Mouse (Mus musculus) heart, embryonic 14.5 days (tissue): Measurements from ENCODE around the gene Spsb1. TPM values are rescaled to one million over a fixed set of nuclear protein-coding genes. Genes with fewer than 3 reads are reported as not detected.

Experiments used
- ATAC-seq: fragments of 200-750 bp; cut with Nextera tagmentation; 2 replicates; pipeline ENCODE4 v1.8.0; 2017; ENCODE audit warnings: low read depth, moderate TSS enrichment; ENCODE audit not compliant: insufficient number of reproducible peaks, insufficient read depth, low FRiP score
- H3K27ac ChIP-seq, 2 experiments: fragments of 200-500 bp in 1 of 2; fragments of 300-500 bp in 1 of 2; sonication (generic) in 1 of 2; replicated peaks in 1 of 2; 2 replicates each; pipeline ENCODE4 v1.5.1; 2012 to 2014; ENCODE audit warnings: low read depth in 2 of 2, low read length in 2 of 2, control low read depth in 1 of 2, mild to moderate bottlenecking in 1 of 2, mixed read lengths in 1 of 2; ENCODE audit not compliant: control insufficient read depth in 1 of 2, insufficient read depth in 1 of 2
- H3K27me3 ChIP-seq: fragments of 300-500 bp; sonication (generic); 2 replicates; pipeline ENCODE4 v1.6.1; 2014; ENCODE audit warnings: mild to moderate bottlenecking, low read length, control low read depth; ENCODE audit not compliant: control insufficient read depth, insufficient read depth
- H3K36me3 ChIP-seq: fragments of 300-500 bp; sonication (generic); 2 replicates; pipeline ENCODE4 v1.6.1; 2014; ENCODE audit warnings: mild to moderate bottlenecking, control low read depth, low read length, mixed read lengths; ENCODE audit not compliant: control insufficient read depth, insufficient read depth
- H3K4me1 ChIP-seq, 2 experiments: fragments of 200-500 bp in 1 of 2; fragments of 300-500 bp in 1 of 2; sonication (generic) in 1 of 2; 2 replicates each; pipeline ENCODE4 v1.6.1; 2012 to 2014; ENCODE audit warnings: low read length in 2 of 2, control low read depth in 1 of 2, mixed read lengths in 1 of 2; ENCODE audit not compliant: control insufficient read depth in 2 of 2, insufficient read depth in 2 of 2
- H3K4me2 ChIP-seq: fragments of 300-500 bp; sonication (generic); 2 replicates; pipeline ENCODE4 v1.6.1; 2014; ENCODE audit warnings: mild to moderate bottlenecking, low read length
- H3K4me3 ChIP-seq, 2 experiments: fragments of 200-500 bp in 1 of 2; fragments of 300-500 bp in 1 of 2; sonication (generic) in 1 of 2; 2 replicates each; pipeline ENCODE4 v1.5.1; 2012 to 2014; ENCODE audit warnings: low read length in 2 of 2, mild to moderate bottlenecking in 2 of 2, control low read depth in 1 of 2, low read depth in 1 of 2, moderate library complexity in 1 of 2; ENCODE audit not compliant: control insufficient read depth in 1 of 2, insufficient read depth in 1 of 2
- H3K9ac ChIP-seq: fragments of 300-500 bp; sonication (generic); 2 replicates; pipeline ENCODE4 v1.6.1; 2014; ENCODE audit warnings: mild to moderate bottlenecking, low read length
- H3K9me3 ChIP-seq: fragments of 300-500 bp; sonication (generic); 2 replicates; pipeline ENCODE4 v1.6.1; 2016; ENCODE audit warnings: low read length, control low read depth; ENCODE audit not compliant: control insufficient read depth
- WGBS: fragments of 180-500 bp; shearing (Covaris S2); extraction: QIAGEN DNeasy Blood & Tissue Kit; methylation state at CpG from one replicate; pipeline ENCODE4 v1.1.7; 2014; 5-methylcytosine and 5-hydroxymethylcytosine counted together
- polyA plus RNA-seq: library from polyadenylated mRNA; unstranded; fragments of >200 nt; fragmentation: Nextera tagmentation; extraction: Ambion mirVana; gene quantifications from 2 replicates; pipeline ENCODE4 v1.2.1, GENCODE M21; 2014

Spsb1 gene
- polyA plus RNA-seq, 1 experiment from 2014 or later: 6.3 TPM

DNA sequence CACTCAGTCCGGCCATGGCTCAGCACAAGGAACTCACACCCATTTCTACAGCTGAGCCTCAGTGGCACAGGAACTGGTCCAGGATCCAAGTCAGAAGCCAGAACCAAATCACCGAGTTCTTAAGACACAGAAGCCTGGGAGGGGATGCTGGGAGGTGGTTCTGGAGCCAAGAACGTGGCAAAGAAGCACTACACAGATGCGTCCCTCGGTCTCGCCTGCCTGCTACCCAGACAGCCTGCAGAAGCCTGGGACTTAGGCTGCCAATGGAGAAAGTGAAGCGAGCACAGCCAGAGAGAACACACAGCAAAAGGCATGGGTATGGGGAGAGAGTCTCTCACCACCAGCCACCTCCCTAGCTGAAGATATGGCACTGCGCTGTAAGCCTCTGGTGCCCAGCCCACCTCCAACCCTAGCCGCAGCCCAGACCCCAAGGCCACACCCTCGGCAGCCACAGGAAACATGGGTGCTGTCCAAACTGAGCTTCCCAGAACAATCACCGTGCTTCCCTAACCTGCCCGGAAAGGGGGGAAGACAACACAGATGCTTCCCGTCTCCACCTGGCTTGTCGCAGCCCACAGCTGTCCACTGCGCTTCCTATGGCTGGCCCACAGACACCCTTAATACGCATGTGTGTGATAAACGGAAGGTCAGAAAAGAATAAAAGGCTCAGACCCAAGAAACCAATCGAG is 13.6 kb downstream of the Spsb1 start:
- Histone ChIP-seq H3K9ac (no peak overlapping the region), H3K4me2 (no peak overlapping the region), H3K4me3 (no peak overlapping the region), H3K27me3 (no peaks in the 10 kb centered on the region), H3K36me3 (no peaks in the 10 kb centered on the region), H3K4me1 (peaks cover 10 to 11% of the 10 kb centered on the region in 2 experiments), H3K9me3 (no peaks in the 10 kb centered on the region), H3K27ac (no peak overlapping the region)
- 68% methylated on average over 18 of the region's 18 CpGs for WGBS
- no peak for ATAC-seq

DNA sequence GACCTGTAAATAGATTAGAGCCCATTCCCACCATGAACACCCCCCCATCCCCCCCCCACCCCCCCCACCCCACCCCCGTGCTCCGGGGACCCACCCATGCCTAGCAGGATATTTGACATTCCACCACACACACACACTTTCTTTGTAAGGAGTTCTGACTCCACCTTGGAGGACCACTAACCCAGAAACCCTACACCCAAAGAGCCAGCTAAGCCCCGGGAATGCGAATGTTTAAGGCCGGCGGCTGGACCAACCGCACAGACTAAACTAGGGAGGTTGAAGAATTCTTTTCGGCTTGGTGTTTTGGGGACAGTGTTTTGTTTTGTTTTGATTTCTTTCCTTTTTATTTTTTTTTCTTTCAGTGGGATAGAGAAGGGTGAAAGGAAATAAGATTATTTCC is 16.1 kb downstream of the Spsb1 start:
- Histone ChIP-seq H3K4me2 (no peak overlapping the region), H3K27ac (no peak overlapping the region), H3K9ac (no peak overlapping the region), H3K36me3 (no peaks in the 10 kb centered on the region), H3K27me3 (no peaks in the 10 kb centered on the region), H3K9me3 (no peaks in the 10 kb centered on the region), H3K4me1 (peaks cover 9% of the 10 kb centered on the region in 2 experiments), H3K4me3 (no peak overlapping the region)
- no peak for ATAC-seq
- 40% methylated on average over 8 of the region's 8 CpGs for WGBS

DNA sequence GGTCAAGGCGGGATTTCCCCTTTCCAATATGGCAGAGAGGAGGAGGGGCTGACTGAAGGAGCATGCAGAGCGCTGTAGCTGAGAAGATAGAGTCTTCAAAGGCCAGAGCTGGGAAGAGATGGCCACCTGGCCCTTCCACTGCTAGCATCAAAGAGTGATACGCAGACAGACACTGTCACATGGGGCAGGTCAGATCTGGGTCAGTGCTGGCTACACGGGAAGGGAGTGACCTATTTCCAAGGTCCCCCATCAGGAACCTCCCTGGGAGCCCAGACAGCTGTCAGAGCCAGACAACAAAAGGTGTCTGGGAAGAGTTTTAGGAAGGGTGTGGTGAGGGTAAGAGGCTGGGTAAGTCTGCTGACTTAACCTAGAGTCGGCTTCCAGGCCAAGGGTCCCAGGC is 17.9 kb downstream of the Spsb1 start:
- no peak overlapping the region for H3K4me2 ChIP-seq
- H3K4me1 ChIP-seq: peaks cover 0 to 2% of the 10 kb centered on the region in 2 experiments; a peak in 1 of 4 replicates
- no peaks in the 10 kb centered on the region for H3K36me3 ChIP-seq
- H3K4me3 ChIP-seq: no peak overlapping the region
- H3K9me3 ChIP-seq: no peaks in the 10 kb centered on the region
- no peak overlapping the region for H3K27ac ChIP-seq
- no peak overlapping the region for H3K9ac ChIP-seq
- no peak for ATAC-seq
- no peaks in the 10 kb centered on the region for H3K27me3 ChIP-seq
- 51% methylated on average over 5 of the region's 5 CpGs for whole genome bisulfite sequencing

DNA sequence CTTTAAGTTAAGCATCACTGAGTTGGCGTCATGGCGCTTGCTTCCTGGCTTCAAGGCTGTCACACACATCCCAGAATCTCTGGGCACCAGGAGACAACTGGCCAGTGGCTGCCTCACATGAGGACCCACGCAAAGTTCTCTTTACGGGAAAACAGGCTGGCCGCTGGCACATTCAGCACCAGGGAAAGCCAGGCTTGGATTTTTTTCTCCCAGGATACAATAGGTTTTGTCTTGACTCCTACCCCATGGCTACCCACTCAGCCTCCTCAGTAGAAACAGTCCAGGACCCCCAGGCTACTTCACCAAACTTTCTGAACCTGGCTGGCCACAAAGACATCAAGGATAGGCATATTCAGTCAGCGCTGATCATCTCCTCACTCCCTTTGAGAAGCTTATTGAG is 19.4 kb downstream of the Spsb1 start:
- no peaks in the 10 kb centered on the region for H3K27me3 ChIP-seq
- H3K36me3 ChIP-seq: no peaks in the 10 kb centered on the region
- no peaks in the 10 kb centered on the region for H3K9me3 ChIP-seq
- 77% methylated on average over 6 of the region's 6 CpGs for WGBS
- no peak overlapping the region for H3K4me2 ChIP-seq
- H3K4me3 ChIP-seq: no peak overlapping the region
- no peak overlapping the region for H3K27ac ChIP-seq
- peaks cover 0 to 2% of the 10 kb centered on the region in 2 experiments; a peak in 1 of 4 replicates for H3K4me1 ChIP-seq
- no peak for ATAC-seq
- no peak overlapping the region for H3K9ac ChIP-seq

GRCm38 (mm10) chr4:149933519-149934245 is 21.2 kb downstream of the Spsb1 start:
- H3K27ac ChIP-seq: no peak overlapping the region
- H3K9me3 ChIP-seq: no peaks in the 10 kb centered on the region
- ATAC-seq: no peak
- no peak overlapping the region for H3K4me2 ChIP-seq
- no peaks in the 10 kb centered on the region for H3K36me3 ChIP-seq
- H3K4me3 ChIP-seq: no peak overlapping the region
- 81% methylated on average over 16 of the region's 16 CpGs for WGBS
- H3K9ac ChIP-seq: no peak overlapping the region
- no peaks in the 10 kb centered on the region for H3K27me3 ChIP-seq
- peaks cover 0 to 2% of the 10 kb centered on the region in 2 experiments; a peak in 1 of 4 replicates for H3K4me1 ChIP-seq

- Histone ChIP-seq H3K4me2 (no peak overlapping the region), H3K9ac (no peak overlapping the region), H3K27me3 (no peaks in the 10 kb centered on the region), H3K9me3 (no peaks in the 10 kb centered on the region), H3K4me3 (no peak overlapping the region), H3K27ac (no peak overlapping the region), H3K36me3 (no peaks in the 10 kb centered on the region), H3K4me1 (peaks cover 0 to 2% of the 10 kb centered on the region in 2 experiments; a peak in 1 of 4 replicates)
- 80% methylated on average over 7 of the region's 7 CpGs for WGBS
- ATAC-seq: no peak
These were observed 21.8 kb downstream of the Spsb1 start for GRCm38 (mm10) chr4:149933025-149933424.

- Histone ChIP-seq H3K36me3 (no peaks in the 10 kb centered on the region), H3K27me3 (no peaks in the 10 kb centered on the region), H3K9ac (no peak overlapping the region), H3K4me1 (peaks cover 0 to 2% of the 10 kb centered on the region in 2 experiments; a peak in 1 of 4 replicates), H3K27ac (no peak overlapping the region), H3K9me3 (no peaks in the 10 kb centered on the region), H3K4me3 (no peak overlapping the region), H3K4me2 (no peak overlapping the region)
- ATAC-seq: no peak
- WGBS: 81% methylated on average over 9 of the region's 9 CpGs
These were observed 22.6 kb downstream of the Spsb1 start for GRCm38 (mm10) chr4:149932108-149932815.
